Mouse (Mus musculus) left cerebral cortex, adult 9 months (tissue): Measurements from ENCODE around the gene Smad6.
A peak's percentile ranks its signal among the peaks of the same experiment; 100 is the strongest.

ENCODE experiments used
- DNase-seq, 2 experiments: peaks; one replicate each; pipeline ENCODE4 v3.0.0; 2022; ENCODE audit warnings: low spot score in 2 of 2

The Smad6 gene

DNA sequence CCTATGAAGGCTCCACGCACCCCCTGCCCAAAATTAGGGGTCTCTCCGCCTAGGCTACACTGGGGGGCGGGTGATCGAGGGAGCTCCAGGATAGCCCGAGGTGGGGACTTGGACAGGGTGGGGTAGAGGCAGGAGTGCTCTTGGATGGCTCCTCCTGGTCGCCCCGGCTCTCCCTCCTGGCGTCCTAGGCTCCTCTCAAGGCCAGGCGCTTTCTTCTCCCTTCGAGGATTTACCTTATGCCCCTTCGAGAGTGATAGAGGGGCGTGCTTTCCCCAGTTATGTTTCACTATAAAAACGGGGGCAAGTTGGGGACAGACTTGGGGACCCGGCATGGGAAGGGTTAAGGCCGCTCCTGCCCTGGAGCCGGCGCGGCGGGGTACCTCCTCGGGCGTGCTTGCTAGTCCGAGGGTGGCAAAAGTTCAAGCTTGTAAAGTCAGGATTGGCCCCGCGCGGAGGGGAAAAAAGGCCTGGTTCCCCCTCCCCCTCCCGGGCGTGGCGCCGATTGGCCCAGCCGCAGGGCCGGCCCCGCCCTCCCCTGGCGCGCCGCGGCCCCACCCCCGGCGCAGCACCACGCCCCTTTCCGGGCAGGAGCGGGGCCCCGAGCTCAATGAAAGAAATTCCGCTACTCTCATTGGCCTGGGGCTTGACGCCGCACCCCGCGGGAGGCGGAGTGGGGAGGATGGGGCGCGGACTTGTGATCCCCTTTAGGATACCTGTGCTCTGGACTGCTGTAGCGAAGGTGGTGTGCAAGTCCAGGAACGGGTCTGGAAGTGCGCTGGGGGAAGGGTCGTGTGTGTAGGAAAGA, 905 bp upstream of the Smad6 start:
- DNase-seq = peak in 1 of 2 experiments; percentile 78

DNA sequence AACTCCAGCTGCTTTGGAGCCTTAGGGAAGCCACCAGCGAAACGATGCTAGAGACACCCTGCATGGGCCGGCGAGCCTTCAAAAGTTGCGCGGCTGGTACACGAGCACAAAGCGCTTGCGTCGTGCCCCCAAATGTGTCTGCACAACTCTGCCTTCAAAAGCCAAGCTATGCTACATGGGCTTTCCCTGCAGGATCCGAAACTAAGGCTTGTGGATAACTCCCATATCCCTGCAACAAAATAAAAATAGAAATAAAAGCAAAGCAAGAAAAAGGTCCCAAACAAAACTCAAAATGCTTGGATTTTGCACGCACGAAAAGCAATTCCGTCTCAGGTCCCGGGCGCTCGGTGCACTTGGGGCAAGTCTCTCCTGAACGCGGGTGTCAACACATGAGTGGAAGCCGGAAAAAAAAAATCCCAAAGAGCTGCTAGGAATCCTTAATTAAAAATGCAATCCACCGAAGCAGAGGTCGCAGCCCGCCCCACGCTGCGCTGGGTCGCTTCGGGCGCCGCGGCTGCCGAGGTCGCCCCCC, 474 bp downstream of the Smad6 start:
- no peak for DNase-seq

GRCm38 (mm10) chr9:64020606-64021318, 1.1 kb downstream of the Smad6 start:
- DNase-seq = no peak

DNA sequence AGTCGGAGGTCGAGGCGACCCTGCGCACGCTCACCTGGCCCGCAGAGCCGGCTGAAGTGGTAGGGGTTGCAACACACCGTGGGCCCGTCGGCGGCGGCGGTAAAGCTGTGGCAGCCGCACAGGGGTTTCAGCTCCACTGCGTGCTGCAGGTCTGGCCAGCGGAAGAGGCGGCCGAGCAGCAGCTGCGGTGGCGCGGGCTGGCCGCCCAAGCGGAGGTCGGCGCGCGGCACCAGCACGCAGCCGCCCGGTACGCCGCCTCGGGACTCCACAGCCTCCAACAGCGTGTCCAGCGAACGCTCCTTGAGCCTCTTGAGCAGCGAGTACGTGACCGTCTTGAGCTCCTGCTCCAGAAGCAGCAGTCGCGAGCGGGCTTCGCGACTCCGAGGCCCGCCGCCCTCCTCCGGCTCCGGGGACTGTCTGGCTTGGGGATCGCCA, 1.7 kb downstream of the Smad6 start:
- DNase-seq = no peak

GRCm38 (mm10) chr9:64019036-64019886, 2.6 kb downstream of the Smad6 start:
- DNase-seq = no peak

GRCm38 (mm10) chr9:64017861-64018793, 3.7 kb downstream of the Smad6 start:
- DNase-seq = no peak

DNA sequence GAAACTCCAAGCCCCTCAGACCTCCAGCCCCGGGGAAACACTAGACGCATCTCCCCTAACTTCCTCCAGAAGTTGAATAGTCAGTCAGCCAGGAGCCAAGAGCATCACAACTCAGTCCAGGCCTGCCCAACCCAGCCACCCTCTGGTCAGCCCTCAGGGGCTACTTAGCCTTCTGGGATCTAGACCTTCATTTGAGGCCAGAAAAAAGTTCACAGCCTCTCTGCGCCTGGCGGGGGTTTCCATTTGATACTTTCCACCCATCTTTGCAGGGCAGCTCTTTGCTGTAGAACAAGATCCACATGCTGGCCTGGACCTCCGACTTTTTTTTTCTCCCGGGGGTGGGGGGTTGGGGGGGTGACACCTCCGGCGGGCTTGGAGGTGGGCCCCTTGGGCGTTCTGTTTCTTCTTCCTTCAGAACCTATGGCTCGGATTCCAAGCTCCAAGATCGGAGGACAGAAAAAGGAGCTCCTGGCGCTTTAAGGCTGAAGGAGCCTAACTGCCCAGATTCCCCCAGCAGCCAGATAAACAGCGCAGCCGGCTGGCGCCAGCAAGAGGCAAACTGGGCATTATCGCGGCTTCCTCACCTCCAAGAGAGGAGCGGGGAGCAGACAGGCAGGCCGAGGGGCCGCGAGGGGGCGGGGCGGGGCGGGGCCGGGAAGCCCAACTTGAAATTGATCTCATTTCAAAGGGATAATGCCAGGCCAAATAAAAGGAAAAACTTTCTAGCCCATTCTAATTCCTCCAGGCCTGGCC, 5.0 kb downstream of the Smad6 start:
- DNase-seq = no peak

DNA sequence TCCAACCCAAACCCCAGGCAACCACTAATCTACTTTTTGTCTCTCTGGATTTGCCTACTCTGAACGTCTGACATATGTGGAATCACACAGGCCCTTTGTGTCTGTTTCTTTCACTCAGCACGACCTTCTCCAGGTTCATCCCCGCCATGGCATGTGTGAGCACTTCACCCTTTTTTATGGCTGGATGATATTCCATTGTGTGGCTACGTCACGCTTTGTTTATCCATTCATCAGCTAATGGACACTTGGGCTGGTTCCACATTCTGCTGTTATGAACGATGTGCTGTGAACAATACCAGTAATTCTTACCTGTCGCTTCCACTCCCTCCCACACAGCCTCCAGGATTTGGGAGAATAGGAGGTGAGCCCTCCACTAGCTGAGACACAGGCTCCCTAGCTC, 5.8 kb downstream of the Smad6 start:
- DNase-seq = no peak

- DNase-seq = no peak
Observed at GRCm38 (mm10) chr9:64014801-64015200, 7.1 kb downstream of the Smad6 start.

- no peak for DNase-seq
Observed at GRCm38 (mm10) chr9:64011356-64011755, 10.5 kb downstream of the Smad6 start.

DNA sequence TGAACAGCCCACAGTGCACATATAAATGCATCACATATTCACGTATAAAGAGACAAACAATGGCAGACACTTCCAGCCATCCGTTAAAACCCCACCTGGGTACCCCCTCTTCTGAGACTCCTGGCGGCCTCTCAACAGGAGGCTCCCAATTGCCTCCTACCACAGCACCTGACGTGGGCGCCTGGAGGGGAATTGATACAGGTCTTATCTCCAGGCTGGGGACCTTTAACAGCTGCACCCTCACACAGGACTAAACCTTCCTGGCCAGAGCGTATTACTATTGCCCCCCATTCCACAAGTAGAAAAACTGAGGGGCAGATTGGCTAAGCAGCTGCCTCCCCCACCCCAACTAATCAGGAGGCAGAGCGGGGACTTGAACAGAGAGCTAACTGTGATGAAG, 18.9 kb downstream of the Smad6 start:
- no peak for DNase-seq

DNA sequence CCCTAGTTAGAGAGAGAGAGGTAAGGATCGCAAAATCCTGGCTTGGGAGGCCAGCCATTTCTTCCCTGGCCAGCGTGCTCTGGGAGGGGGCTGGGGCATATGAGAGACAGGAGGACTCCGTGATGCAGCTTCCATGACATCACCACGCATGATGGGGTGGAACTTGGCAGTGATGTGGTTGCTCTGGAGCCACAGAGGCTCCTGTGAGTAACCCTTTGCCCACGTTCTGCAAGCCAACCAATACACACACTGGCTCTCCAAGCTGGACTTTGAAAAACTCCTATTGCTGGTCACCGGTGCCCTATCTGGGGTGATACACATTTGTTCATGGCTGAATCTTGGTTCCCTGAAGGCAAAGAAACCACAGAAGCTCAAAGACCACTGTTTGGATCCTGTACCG, 20.8 kb downstream of the Smad6 start:
- no peak for DNase-seq

GRCm38 (mm10) chr9:64000085-64000484, 21.8 kb downstream of the Smad6 start:
- DNase-seq = no peak

GRCm38 (mm10) chr9:63999194-63999593, 22.7 kb downstream of the Smad6 start:
- DNase-seq = no peak

GRCm38 (mm10) chr9:63998026-63998425, 23.8 kb downstream of the Smad6 start:
- DNase-seq = no peak

- DNase-seq = no peak
Observed at GRCm38 (mm10) chr9:63997439-63997838, 24.4 kb downstream of the Smad6 start.

DNA sequence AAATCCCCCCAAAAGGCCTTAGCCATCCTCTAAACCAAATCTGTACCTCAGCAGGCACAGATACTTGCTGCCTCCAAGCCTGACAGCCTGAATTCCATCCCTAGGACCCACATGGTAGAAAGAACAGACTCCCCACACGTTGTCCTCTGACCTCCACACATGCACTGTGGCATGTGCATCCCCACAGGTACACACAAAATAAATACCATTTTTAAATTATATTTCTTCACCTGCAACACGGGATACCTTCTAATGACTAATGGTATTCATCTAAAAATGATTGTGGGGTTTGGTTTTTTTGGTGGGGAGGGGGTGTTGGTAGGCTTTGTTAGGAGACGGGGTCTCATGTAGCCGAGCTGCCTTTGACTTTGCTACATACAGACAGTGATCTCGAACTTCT, 28.6 kb downstream of the Smad6 start:
- no peak for DNase-seq

DNA sequence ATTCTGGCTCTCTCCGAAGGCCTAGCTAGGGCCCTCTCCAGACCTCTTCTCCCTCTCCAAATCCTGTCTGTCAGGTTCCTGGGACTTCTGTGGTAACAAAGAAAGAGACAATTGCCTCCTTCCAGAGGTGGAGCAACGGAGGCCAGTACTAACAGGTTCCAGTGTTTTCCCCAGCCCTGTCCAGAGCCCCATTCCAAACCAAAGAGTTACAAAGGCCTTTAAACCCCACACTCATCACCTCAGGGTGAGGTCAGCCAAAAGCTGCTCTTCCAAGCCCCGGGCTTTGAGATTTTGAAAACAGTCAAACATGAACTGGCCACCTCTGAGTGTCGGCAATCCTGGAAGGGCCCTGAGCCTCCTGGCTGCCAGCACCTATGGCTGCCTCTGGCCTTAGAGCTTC, 29.1 kb downstream of the Smad6 start:
- no peak for DNase-seq

GRCm38 (mm10) chr9:63991193-63991592, 30.7 kb downstream of the Smad6 start:
- no peak for DNase-seq

DNA sequence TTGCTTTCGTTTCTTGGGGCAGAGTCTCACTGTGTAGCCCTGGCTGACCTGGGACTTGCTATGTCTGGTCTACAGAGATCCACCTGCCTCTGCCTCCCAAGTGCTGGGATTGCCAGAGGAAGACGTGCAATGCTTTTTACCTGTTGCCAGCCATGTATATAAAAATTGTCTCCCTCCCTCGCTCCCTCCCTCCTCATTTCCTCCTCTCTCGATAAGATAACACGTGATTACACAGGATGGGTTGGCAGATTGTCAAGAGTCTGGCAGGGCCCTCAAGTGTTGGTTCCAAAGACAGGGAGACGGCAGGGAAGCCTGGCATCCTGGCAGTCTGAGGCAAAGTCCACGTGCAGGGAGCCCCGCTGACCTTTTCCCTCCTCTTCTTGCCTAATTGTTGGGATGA, 32.2 kb downstream of the Smad6 start:
- DNase-seq = no peak
